Mouse (Mus musculus) forebrain, postnatal 0 days (tissue): ENCODE results near the gene Myh7b. TPM values are rescaled to one million over a fixed set of nuclear protein-coding genes. Genes with fewer than 3 reads are reported as not detected.
"Not testable (repeated sequence)": the region's sequence is repeated elsewhere in the genome, so short reads cannot be mapped to it uniquely, and the experiment has no call there.

Experiments used
- ATAC-seq: fragments of 200-750 bp; cut with Nextera tagmentation; 2 replicates; pipeline ENCODE4 v1.8.0; 2017; ENCODE audit warnings: mild to moderate bottlenecking, moderate library complexity
- DNase-seq: peaks from one replicate; pipeline ENCODE4 v3.0.0-alpha.2; 2015
- H3K27ac ChIP-seq: fragments of 300-500 bp; sonication (generic); 2 replicates; pipeline ENCODE4 v1.5.1; 2014; ENCODE audit warnings: low read depth, mild to moderate bottlenecking, antibody characterized with exemption, low read length, moderate library complexity, mixed read lengths
- H3K27me3 ChIP-seq: fragments of 300-500 bp; sonication (generic); 2 replicates; pipeline ENCODE4 v1.6.1; 2014; ENCODE audit warnings: mild to moderate bottlenecking, low read length, mixed read lengths; ENCODE audit not compliant: insufficient read depth
- H3K36me3 ChIP-seq: fragments of 300-500 bp; sonication (generic); 2 replicates; pipeline ENCODE4 v1.6.1; 2014; ENCODE audit warnings: mild to moderate bottlenecking, moderate library complexity; ENCODE audit not compliant: insufficient read depth
- H3K4me1 ChIP-seq: fragments of 300-500 bp; sonication (generic); 2 replicates; pipeline ENCODE4 v1.6.1; 2014; ENCODE audit warnings: antibody characterized with exemption; ENCODE audit not compliant: insufficient read depth
- H3K4me2 ChIP-seq: fragments of 300-500 bp; sonication (generic); 2 replicates; pipeline ENCODE4 v1.6.1; 2014; ENCODE audit warnings: low read depth, mild to moderate bottlenecking, moderate library complexity
- H3K4me3 ChIP-seq: fragments of 300-500 bp; sonication (generic); 2 replicates; pipeline ENCODE4 v1.5.1; 2014; ENCODE audit warnings: low read depth, low read length, mixed read lengths
- H3K9ac ChIP-seq: fragments of 300-500 bp; sonication (generic); 2 replicates; pipeline ENCODE4 v1.6.1; 2014; ENCODE audit warnings: mild to moderate bottlenecking
- H3K9me3 ChIP-seq: fragments of 300-500 bp; sonication (generic); 2 replicates; pipeline ENCODE4 v1.6.1; 2016; ENCODE audit warnings: low read length
- CTCF ChIP-seq: sonication (generic); IDR thresholded peaks from 2 replicates; pipeline ENCODE4 v1.5.1; 2016; ENCODE audit warnings: antibody characterized with exemption, control low read depth, low read depth
- WGBS: fragments of 180-500 bp; shearing (Covaris S2); extraction: QIAGEN DNeasy Blood & Tissue Kit; methylation state at CpG from one replicate; pipeline ENCODE4 v1.1.7; 2014; 5-methylcytosine and 5-hydroxymethylcytosine counted together
- polyA plus RNA-seq: library from polyadenylated mRNA; unstranded; fragments of >200 nt; fragmentation: Nextera tagmentation; extraction: Ambion mirVana; gene quantifications from 2 replicates; pipeline ENCODE4 v1.2.1, GENCODE M21; 2015
- total RNA-seq: library from RNA; depleted of rRNA; stranded (reverse); fragments of >200 nt; gene quantifications from 2 replicates; pipeline ENCODE4 v1.2.3, GENCODE M21; 2014

Gene Myh7b
- total and polyA plus RNA-seq, 2 experiments from 2014 or later: 0.29 to 2.0 TPM

DNA sequence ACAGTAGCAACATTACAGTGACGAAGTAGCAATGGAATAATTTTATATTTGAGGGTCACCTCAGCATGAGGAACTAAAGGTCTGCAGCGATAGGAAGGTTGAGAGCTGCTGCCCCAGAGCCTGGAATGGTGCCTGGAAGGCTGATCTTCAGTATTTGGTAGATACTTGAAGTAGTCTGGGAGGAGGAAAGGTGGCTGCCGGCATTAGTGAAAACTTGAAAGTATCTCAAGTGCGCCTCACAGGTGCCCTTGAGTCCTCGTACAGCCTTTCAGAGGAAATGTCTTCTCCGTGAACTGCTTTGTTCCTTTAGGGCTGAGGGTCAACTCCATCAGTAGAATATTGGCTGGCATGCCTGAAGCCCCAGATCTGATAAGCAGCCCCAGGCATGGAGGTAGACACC lies 15.5 kb upstream of the Myh7b start:
- Histone ChIP-seq H3K36me3 (no peaks in the 10 kb centered on the region), H3K9ac (no peak overlapping the region), H3K9me3 (no peaks in the 10 kb centered on the region), H3K27ac (no peak overlapping the region), H3K4me1 (peaks cover 8% of the 10 kb centered on the region; the same call in 1 of the 2 replicates), H3K4me2 (no peak overlapping the region), H3K27me3 (no peaks in the 10 kb centered on the region), H3K4me3 (no peak overlapping the region)
- 86% methylated on average over 6 of the region's 6 CpGs for WGBS
- DNase-seq (no peak), ATAC-seq (no peak)
- TF ChIP-seq CTCF: no peak

- no peaks in the 10 kb centered on the region for H3K36me3 ChIP-seq
- no peaks in the 10 kb centered on the region for H3K27me3 ChIP-seq
- H3K9me3 ChIP-seq: no peaks in the 10 kb centered on the region
- no peak for TF ChIP-seq CTCF
- DNase-seq (no peak), ATAC-seq (no peak)
- whole genome bisulfite sequencing: 61% methylated on average over 3 of the region's 3 CpGs
- H3K4me2 ChIP-seq: no peak overlapping the region
- H3K9ac ChIP-seq: no peak overlapping the region
- no peak overlapping the region for H3K4me3 ChIP-seq
- H3K27ac ChIP-seq: no peak overlapping the region
- H3K4me1 ChIP-seq: no peaks in the 10 kb centered on the region
These were observed 7.3 kb upstream of the Myh7b start for GRCm38 (mm10) chr2:155603707-155604106.

DNA sequence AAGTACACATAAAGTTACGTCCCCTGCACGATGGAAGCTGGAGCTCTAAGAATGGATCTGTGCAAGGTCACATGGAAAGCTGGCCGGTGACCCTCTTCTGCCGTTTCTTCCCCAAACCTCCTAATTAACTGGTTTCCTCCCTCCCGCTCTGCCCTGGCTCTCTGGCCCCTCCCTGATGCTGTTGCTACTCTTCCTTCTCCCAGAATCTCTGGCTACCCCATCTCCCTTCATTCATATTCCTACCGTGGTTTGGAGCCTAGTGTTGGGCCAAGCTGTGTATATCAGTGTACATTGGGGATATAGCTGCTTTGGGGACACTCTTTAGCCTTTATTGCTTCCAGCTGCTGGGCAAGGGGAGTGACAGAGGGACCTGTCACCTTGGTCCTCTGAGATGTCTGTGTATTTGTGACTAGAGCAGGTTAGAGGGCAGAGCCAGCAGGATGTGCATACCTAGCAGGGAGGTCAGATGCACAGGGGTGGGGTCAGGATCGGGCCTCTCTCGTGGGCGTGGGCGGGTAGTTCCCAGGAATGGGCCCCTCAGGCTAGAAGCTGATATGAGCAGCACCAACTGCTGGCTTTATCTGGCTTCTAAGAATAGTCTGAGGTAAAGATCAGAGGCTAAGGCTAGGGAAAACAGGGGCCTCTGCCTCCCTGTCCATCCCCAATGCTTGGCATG lies 6.3 kb upstream of the Myh7b start:
- TF ChIP-seq CTCF: no peak
- WGBS: 61% methylated on average over 10 of the region's 10 CpGs

DNA sequence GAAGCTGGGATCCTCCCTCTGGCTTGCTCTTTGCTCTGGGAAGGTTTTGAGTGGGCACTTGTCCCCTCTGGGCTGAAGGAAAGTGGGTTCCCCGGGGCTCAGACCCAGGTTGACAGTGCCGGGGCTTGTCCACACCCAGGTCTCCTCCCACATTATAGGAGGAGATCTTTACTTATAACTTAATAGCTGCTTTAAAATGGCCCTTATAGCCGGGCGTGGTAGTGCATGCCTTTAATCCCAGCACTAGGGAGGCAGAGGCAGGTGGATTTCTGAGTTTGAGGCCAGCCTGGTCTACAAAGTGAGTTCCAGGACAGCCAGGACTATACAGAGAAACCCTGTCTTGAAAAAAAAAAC lies 5.8 kb upstream of the Myh7b start:
- not testable (repeated sequence) for H3K27me3 ChIP-seq, ATAC-seq, H3K4me2 ChIP-seq, H3K4me1 ChIP-seq, H3K9me3 ChIP-seq, H3K9ac ChIP-seq, DNase-seq, H3K27ac ChIP-seq, H3K4me3 ChIP-seq, H3K36me3 ChIP-seq
- 83% methylated on average over 4 of the region's 4 CpGs for WGBS

More for the DNA sequence above, 6.3 kb upstream of the Myh7b start:
- H3K4me3 ChIP-seq: no peak overlapping the region
- no peak overlapping the region for H3K4me2 ChIP-seq
- H3K9ac ChIP-seq: no peak overlapping the region
- DNase-seq (no peak), ATAC-seq (no peak)
- H3K9me3 ChIP-seq: no peaks in the 10 kb centered on the region
- no peaks in the 10 kb centered on the region for H3K27me3 ChIP-seq
- H3K4me1 ChIP-seq: no peaks in the 10 kb centered on the region
- no peaks in the 10 kb centered on the region for H3K36me3 ChIP-seq
- H3K27ac ChIP-seq: no peak overlapping the region

DNA sequence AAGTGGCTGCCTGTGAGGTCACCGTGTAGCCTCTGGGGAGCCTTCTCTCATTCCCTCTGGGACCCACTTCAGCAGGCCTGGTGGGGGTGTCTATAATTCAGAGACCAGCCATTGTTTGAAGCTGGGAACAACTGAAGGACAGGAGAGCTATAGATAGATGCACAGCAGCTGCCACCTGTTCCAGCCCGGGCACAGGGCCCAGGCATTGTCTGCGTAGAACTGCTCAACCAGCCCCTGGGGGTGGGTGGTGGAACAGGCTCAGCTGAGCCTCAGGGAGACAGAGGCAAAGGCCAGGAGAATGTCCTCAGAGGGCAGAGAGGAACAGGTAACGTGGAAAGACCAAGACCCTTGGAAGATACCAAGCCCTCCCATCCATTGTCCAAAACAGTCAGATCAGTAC lies 4.7 kb upstream of the Myh7b start:
- no peak overlapping the region for H3K4me2 ChIP-seq
- H3K9me3 ChIP-seq: no peaks in the 10 kb centered on the region
- DNase-seq (no peak), ATAC-seq (peak; percentile 20; the same call in 1 of the 2 replicates)
- TF ChIP-seq CTCF: 0 out of 2 replicates have a peak, but pooled peaks have one; percentile 7
- H3K36me3 ChIP-seq: no peaks in the 10 kb centered on the region
- no peak overlapping the region for H3K4me3 ChIP-seq
- H3K27ac ChIP-seq: no peak overlapping the region
- no peaks in the 10 kb centered on the region for H3K4me1 ChIP-seq
- no peaks in the 10 kb centered on the region for H3K27me3 ChIP-seq
- WGBS: 85% methylated on average over 4 of the region's 4 CpGs
- no peak overlapping the region for H3K9ac ChIP-seq

GRCm38 (mm10) chr2:155611834-155612550 lies 980 bp downstream of the Myh7b start:
- no peak for DNase-seq
- H3K4me3 ChIP-seq: no peak overlapping the region
- no peak for ATAC-seq
- no peaks in the 10 kb centered on the region for H3K27me3 ChIP-seq
- 77% methylated on average over 9 of the region's 9 CpGs for WGBS
- TF ChIP-seq CTCF: no peak
- no peaks in the 10 kb centered on the region for H3K4me1 ChIP-seq
- no peak overlapping the region for H3K4me2 ChIP-seq
- no peak overlapping the region for H3K27ac ChIP-seq
- no peaks in the 10 kb centered on the region for H3K9me3 ChIP-seq
- H3K36me3 ChIP-seq: no peaks in the 10 kb centered on the region
- no peak overlapping the region for H3K9ac ChIP-seq

DNA sequence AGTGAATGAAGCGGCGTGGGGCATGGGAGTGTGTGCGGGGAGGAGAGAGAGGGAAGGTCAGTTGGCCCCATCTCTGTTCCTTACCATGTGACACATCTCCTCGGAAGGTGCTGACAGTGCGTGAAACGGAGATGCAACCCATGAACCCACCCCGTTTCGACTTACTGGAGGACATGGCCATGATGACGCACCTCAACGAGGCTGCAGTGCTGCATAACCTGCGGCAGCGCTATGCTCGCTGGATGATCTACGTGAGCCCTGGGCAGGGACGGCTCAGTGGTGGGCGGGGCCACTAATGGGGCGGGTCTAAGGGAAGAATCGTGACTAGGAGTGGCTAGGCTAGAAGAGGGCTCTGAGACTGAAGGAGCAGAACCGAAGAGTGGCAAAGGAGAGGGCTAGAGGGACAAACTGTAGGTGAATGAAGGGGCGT lies 2.3 kb downstream of the Myh7b start:
- Histone ChIP-seq H3K9me3 (no peaks in the 10 kb centered on the region), H3K4me1 (no peaks in the 10 kb centered on the region), H3K4me3 (peak overlapping the region; percentile 23), H3K9ac (peak overlapping the region; percentile 26; the same call in 1 of the 2 replicates), H3K27ac (no peak overlapping the region), H3K36me3 (no peaks in the 10 kb centered on the region), H3K27me3 (no peaks in the 10 kb centered on the region), H3K4me2 (peak overlapping the region; percentile 39)
- TF ChIP-seq CTCF: no peak
- DNase-seq (no peak), ATAC-seq (peak; percentile 84)
- WGBS: 7% methylated on average over 20 of the region's 20 CpGs
